Mouse (Mus musculus): ENCODE measurements at regions not wholly inside any gene's neighbourhood (a gene's known extent, or its start where the extent isn't known, plus 50 kb on each side); places are given as distances from the start of the nearest gene placed in this dataset.
A peak's percentile ranks its signal among the peaks of the same experiment; 100 is the strongest.

GRCm38 (mm10) chr6:100517662-100518061, 153.3 kb downstream of the Shq1 start:
- DNase-seq (ENCODE audit: extremely low spot score in 1 of 2, low spot score in 2 of 2): no peak
- intact Hi-C loops (cut with DNase I): no loop called here

GRCm38 (mm10) chr6:100512676-100513075, 158.3 kb downstream of the Shq1 start:
- DNase-seq (ENCODE audit: extremely low spot score in 1 of 2, low spot score in 2 of 2): peak in 1 of 2 experiments; percentile 42
- intact Hi-C loops (cut with DNase I): no loop called here

- intact Hi-C loops (cut with DNase I): no loop called here
- no peak for DNase-seq (ENCODE audit: extremely low spot score in 1 of 2, low spot score in 2 of 2)
Observed at GRCm38 (mm10) chr6:100510676-100511075, 160.3 kb downstream of the Shq1 start.

- intact Hi-C loops (cut with DNase I): no loop called here
- DNase-seq (ENCODE audit: extremely low spot score in 1 of 2, low spot score in 2 of 2): no peak
Observed at GRCm38 (mm10) chr6:100505506-100506247, 165.3 kb downstream of the Shq1 start.

- peak in 1 of 2 experiments; percentile 37 for DNase-seq (ENCODE audit: extremely low spot score in 1 of 2, low spot score in 2 of 2)
- intact Hi-C loops (cut with DNase I): no loop called here
Observed at GRCm38 (mm10) chr6:100502961-100503782, 167.8 kb downstream of the Shq1 start.

GRCm38 (mm10) chr6:100502139-100502538, 168.8 kb downstream of the Shq1 start:
- intact Hi-C loops (cut with DNase I): no loop called here

GRCm38 (mm10) chr6:100500741-100501140, 170.2 kb downstream of the Shq1 start:
- intact Hi-C loops (cut with DNase I): no loop called here
- no peak for DNase-seq (ENCODE audit: extremely low spot score in 1 of 2, low spot score in 2 of 2)

More at GRCm38 (mm10) chr6:100502139-100502538, 168.8 kb downstream of the Shq1 start:
- no peak for DNase-seq (ENCODE audit: extremely low spot score in 1 of 2, low spot score in 2 of 2)

- intact Hi-C loops (cut with DNase I): no loop called here
- DNase-seq (ENCODE audit: extremely low spot score in 1 of 2, low spot score in 2 of 2): no peak
Observed at GRCm38 (mm10) chr6:100500060-100500459, 170.9 kb downstream of the Shq1 start.

- intact Hi-C loops (cut with DNase I): no loop called here
- no peak for DNase-seq (ENCODE audit: extremely low spot score in 1 of 2, low spot score in 2 of 2)
Observed at GRCm38 (mm10) chr6:100498861-100499271, 172.1 kb downstream of the Shq1 start.

GRCm38 (mm10) chr6:100498126-100498525, 172.8 kb downstream of the Shq1 start:
- intact Hi-C loops (cut with DNase I): no loop called here
- DNase-seq (ENCODE audit: extremely low spot score in 1 of 2, low spot score in 2 of 2): no peak

GRCm38 (mm10) chr6:100496135-100496534, 174.8 kb downstream of the Shq1 start:
- DNase-seq (ENCODE audit: extremely low spot score in 1 of 2, low spot score in 2 of 2): no peak
- intact Hi-C loops (cut with DNase I): no loop called here

GRCm38 (mm10) chr6:100495131-100495530, 175.8 kb downstream of the Shq1 start:
- peak in 1 of 2 experiments; percentile 61 for DNase-seq (ENCODE audit: extremely low spot score in 1 of 2, low spot score in 2 of 2)
- intact Hi-C loops (cut with DNase I): no loop called here

GRCm38 (mm10) chr6:100493558-100493957, 177.4 kb downstream of the Shq1 start:
- no peak for DNase-seq (ENCODE audit: extremely low spot score in 1 of 2, low spot score in 2 of 2)

GRCm38 (mm10) chr6:100491811-100492210, 179.1 kb downstream of the Shq1 start:
- intact Hi-C loops (cut with DNase I): no loop called here
- DNase-seq (ENCODE audit: extremely low spot score in 1 of 2, low spot score in 2 of 2): no peak

More at GRCm38 (mm10) chr6:100493558-100493957, 177.4 kb downstream of the Shq1 start:
- intact Hi-C loops (cut with DNase I): no loop called here

GRCm38 (mm10) chr6:100490920-100491712, 179.8 kb downstream of the Shq1 start:
- no peak for DNase-seq (ENCODE audit: extremely low spot score in 1 of 2, low spot score in 2 of 2)
- intact Hi-C loops (cut with DNase I): no loop called here

GRCm38 (mm10) chr6:100483836-100484235, 187.1 kb downstream of the Shq1 start:
- DNase-seq (ENCODE audit: extremely low spot score in 1 of 2, low spot score in 2 of 2): no peak
- intact Hi-C loops (cut with DNase I): no loop called here

- DNase-seq (ENCODE audit: extremely low spot score in 1 of 2, low spot score in 2 of 2): peak in 1 of 2 experiments; percentile 32
- intact Hi-C loops (cut with DNase I): no loop called here
Observed at GRCm38 (mm10) chr6:100483084-100483810, 187.7 kb downstream of the Shq1 start.

- intact Hi-C loops (cut with DNase I): no loop called here
- DNase-seq (ENCODE audit: extremely low spot score in 1 of 2, low spot score in 2 of 2): no peak
Observed at GRCm38 (mm10) chr6:100482572-100482971, 188.4 kb downstream of the Shq1 start.

GRCm38 (mm10) chr6:100480525-100480924, 190.4 kb downstream of the Shq1 start:
- intact Hi-C loops (cut with DNase I): no loop called here
- no peak for DNase-seq (ENCODE audit: extremely low spot score in 1 of 2, low spot score in 2 of 2)
